Mouse (Mus musculus) spleen, postnatal 4 days (tissue): ENCODE measurements around the gene Nfib.
"Not testable (repeated sequence)": the region's sequence is repeated elsewhere in the genome, so short reads cannot be mapped to it uniquely, and the experiment has no call there.

Source experiments
- DNase-seq, 2 experiments: peaks; one replicate each; pipeline ENCODE4 v3.0.0; 2022; ENCODE audit warnings: low spot score in 2 of 2

Gene Nfib

DNA sequence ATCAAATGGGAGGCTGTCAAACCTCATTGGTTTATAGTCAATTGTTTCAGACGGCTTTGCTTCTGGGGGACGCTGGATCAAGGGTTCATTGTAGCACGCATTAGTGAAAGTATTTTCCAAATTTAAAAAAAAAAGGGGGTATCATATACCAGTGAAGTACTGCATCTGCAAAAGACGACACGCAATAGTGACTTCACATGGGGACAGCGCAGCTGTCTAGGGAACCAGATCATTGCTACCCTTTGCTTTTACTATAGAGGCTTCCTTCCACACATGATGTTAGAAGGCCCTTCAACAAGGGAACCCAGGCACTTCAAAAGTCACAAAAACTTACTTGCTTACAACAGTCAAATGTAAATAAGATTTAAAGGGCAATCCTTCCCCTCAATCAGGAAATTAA lies 402.6 kb downstream of the Nfib start:
- no peak for DNase-seq

DNA sequence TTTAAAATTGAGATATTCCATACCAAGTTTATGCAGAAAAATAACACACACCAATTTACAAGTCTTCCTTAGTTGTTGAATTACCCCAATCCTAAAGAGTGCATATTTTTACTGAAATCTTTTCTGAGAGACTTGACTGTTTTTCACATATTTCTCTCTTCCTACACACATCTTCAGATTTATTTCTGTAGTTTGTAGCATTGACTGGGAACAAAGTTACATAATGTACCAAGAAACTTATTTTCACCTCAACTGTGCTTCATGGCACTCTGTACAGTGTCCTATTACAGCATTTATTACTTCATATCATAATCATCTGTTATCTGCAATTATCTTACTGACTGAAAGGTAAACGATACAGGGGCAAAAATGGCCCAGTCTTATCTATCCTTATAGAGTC lies 406.9 kb downstream of the Nfib start:
- DNase-seq, result no peak

DNA sequence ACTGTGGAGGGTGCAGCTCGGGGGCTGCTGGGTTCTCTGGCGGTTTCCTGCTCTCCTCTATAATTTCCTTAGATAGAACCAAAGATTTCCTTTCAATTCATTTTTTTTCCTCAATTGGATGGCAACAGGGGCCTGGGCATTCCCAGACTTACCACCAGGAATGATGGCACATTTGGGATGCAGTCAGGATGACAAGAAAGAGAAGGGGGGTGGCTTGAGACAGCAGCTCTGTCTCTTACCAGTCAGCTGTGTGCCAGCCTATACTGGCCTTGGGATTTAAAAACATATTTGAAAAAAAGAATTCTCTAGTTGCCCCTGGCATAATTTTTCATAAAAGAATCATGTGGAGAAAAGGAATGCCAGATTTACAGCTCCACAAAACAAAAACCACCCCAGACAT lies 408.0 kb downstream of the Nfib start:
- DNase-seq, result peak in 1 of 2 experiments; percentile 16

DNA sequence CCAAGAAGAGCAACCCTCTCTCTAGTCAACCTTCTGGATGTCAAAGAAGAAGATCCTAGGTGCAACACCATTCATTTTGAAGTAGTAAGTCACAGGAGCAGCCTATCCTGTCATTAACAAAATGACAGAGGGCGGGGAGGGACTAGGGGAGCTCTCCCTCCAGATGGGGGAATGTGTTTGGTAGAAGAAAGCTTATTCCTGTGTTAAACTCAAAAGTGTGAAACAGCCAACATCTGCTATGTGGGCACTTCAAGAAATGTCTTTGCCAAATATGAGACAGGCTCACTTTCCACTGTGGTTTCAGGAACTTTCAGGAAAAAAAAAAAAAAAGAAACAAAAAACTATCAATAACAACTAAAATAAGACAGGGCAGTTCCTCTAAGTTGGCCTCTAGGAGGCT lies 411.5 kb downstream of the Nfib start:
- peak in 1 of 2 experiments; percentile 20 for DNase-seq

DNA sequence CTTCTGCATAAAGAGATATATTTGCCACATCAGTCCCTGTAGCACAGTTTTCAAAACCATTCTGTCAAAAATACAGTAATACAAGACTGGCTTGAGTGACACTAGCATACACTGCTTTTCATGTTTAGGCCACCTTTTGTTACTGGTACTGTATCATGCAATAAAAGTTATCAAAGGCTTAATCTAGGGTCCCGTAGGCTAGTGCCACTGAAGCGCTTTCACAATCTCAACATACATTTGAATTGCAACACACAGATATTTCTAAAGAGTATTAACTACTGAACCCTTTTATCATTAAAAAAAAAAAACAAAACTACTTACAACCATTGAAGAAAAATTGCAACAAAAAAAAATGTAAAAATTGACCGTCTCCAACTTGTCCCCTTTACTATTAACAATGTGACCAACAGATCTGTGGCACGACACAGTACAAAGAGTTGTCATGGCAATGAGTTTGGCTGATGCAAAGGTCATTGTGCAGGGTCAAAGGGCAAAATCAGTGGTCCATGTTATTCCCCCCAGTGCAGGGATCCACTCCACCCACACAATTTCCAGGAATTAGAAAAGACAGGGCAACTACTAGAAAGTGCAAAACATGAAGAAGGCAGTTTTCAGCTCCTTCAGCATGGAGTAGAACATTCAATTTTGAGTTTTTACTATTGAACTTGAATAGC lies 414.2 kb downstream of the Nfib start:
- peak in 1 of 2 experiments; percentile 22 for DNase-seq

GRCm38 (mm10) chr4:82290623-82291022 lies 414.9 kb downstream of the Nfib start:
- peak in 1 of 2 experiments; percentile 43 for DNase-seq

DNA sequence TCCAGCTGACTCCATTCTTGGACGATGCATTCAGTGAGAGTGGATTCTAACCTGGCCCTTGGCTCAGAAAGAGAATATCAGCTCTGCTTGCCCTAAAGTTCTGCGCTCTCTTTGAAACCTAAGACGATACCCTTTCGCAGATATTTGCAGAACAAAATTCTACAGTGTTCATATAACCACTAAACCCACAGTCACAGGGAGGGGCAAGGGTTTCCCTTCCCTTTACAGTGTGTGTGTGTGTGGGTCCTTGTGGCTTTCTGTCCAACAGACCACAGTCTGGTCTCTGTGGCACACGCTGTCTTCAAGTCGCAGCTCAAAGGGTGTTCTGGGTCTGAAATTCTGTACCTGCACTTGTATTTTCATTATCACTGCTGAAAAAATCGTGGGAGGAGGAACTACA lies 416.0 kb downstream of the Nfib start:
- no peak for DNase-seq

GRCm38 (mm10) chr4:82288138-82288537 lies 417.4 kb downstream of the Nfib start:
- peak in 1 of 2 experiments; percentile 47 for DNase-seq

DNA sequence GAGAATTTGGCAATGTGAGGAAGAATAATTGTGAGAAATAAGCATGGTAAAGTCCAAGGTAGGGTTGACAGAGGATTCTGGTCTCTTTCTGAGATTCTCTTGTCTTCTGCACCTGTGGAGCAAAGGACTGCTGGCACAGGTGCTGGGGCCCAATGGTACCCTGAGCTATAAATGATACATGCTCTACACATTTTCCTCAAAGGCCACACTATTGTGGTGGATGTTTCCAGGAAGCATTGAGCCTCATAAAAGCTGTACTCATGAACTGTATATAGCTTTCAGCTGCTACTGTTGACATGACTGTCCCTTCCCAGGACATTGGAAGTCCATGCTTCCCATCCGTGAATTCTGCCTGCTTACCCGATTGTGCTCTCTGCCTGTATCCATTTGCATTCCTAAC lies 418.1 kb downstream of the Nfib start:
- DNase-seq, result peak in 1 of 2 experiments; percentile 24

DNA sequence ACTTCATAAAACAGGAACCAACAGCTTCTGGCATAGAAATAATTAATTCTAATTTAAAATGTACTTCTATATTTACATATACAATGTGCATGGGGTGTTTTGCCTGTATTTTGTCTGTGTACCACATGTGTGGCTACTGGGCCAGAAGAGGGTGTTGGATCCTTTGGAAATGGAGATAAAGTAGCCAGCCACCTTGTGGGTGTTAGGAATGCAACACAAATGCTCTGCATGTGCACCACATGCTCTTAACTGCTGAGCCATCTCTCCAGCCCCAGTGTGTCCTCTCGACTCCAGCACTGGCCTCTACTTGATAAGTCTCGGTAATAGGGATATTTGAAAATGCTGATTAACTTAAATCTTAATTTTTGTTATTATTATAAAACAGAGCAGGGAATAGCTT lies 418.6 kb downstream of the Nfib start:
- peak in 1 of 2 experiments; percentile 21 for DNase-seq

- peak in 1 of 2 experiments; percentile 31 for DNase-seq
Observed at GRCm38 (mm10) chr4:82283536-82283935, 422.0 kb downstream of the Nfib start.

DNA sequence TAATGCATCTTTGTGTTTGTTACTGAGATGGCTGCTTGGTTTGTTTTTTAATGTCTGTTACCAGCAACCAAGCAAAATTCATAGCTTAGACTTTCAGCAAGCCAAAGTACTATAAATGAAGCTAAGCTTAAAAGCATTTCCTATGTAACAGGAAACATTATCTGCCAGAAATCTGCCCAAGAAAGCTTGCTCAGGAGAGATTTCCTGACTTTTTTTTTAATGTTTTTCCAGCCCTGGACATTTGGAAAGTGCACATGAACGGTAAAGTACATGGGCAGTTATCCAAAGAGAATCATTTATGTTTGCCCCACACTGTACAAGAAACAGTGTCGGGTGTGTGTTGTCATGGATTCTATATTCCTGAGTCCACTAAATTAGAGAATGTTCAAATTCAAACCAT lies 429.6 kb downstream of the Nfib start:
- no peak for DNase-seq

DNA sequence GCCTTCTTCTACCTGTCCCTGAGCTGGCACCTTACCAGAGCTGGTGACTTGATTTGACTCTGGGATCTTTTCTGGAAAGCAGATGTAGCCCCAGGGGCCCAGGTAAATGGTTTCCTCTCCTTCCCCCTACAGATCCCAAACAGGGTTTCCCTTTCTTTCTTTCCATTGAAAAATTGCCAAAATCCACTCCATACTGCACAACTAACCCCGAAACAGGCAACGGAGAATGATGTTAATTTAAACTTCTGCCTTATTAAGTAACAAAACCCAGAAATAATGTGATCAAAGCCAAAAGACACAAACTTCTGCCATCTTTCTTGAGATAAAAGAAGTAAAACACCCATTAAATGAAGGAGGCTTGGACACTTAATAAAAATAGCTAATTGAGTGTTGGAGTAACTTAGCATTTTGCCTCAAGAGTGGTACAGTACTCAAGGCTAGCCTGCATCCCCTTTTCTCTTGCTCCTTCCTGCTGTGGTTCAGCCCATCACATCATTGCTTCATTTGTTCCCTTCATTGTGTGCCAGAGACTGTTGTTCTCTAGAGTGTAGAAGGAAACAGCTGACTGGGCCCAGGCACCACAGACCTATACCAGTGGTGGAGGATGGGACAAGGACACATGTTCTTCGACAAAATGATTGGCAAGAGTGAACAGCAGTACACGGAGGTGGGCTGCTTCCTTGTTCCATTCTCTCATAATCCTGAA lies 432.3 kb downstream of the Nfib start:
- DNase-seq, result no peak

- DNase-seq, result no peak
Observed at GRCm38 (mm10) chr4:82272099-82272498, 433.5 kb downstream of the Nfib start.

GRCm38 (mm10) chr4:82271547-82271946 lies 434.0 kb downstream of the Nfib start:
- DNase-seq, result no peak

GRCm38 (mm10) chr4:82267832-82268778 lies 437.4 kb downstream of the Nfib start:
- DNase-seq, result no peak

DNA sequence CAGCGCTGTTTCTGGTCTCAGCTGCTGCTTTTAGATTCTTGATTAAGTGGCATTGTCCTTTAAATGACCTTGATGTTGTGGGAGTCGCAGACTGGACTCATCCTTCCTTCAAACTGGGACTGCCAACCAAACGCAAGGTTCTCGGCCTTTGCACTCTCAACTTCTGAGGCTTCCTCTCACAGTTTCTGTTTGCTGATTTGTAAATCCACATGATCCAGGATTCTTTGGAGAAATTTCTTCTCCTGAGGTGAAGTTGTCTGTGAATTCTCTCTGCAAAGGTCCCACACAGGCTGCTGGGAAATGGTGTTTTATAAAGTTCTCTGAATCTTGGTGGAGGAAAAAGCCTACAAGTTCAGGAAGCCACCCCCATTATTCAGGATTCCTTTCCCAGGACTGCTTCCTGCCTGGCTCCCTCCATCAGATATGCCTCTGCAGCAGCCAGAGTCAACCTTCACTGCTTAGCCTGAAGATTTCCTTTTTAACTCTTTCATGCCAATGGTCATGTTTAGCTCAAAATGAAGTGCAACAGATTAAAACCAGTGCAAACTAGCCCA lies 439.4 kb downstream of the Nfib start:
- DNase-seq, result no peak

DNA sequence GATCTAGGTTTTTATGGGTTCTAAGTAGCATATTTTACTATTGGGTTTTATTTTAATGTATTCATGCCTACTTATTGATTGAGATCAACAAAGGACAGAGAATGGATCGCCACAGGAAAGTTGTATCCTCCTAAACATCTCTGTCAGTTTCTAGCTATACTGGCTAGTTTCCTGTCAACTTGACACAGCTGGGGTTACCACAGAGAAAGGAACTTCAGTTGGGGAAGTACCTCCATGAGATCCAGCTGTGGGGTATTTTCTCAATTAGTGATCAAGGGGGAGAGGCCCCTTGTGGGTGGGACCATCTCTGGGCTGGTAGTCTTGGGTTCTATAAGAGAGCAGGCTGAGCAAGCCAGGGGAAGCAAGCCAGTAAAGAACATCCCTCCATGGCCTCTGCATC lies 447.0 kb downstream of the Nfib start:
- DNase-seq, result not testable (repeated sequence)

- DNase-seq, result no peak
Observed at GRCm38 (mm10) chr4:82252054-82252453, 453.5 kb downstream of the Nfib start.

- no peak for DNase-seq
Observed at GRCm38 (mm10) chr4:82250355-82250659, 455.2 kb downstream of the Nfib start.

GRCm38 (mm10) chr4:82249518-82250354 lies 455.8 kb downstream of the Nfib start:
- no peak for DNase-seq
